Mouse (Mus musculus) kidney, adult 9 months (tissue): ENCODE measurements around the gene Tshb.

Experiments used
- DNase-seq: peaks from one replicate; pipeline ENCODE4 v3.0.0; 2022

Gene Tshb

DNA sequence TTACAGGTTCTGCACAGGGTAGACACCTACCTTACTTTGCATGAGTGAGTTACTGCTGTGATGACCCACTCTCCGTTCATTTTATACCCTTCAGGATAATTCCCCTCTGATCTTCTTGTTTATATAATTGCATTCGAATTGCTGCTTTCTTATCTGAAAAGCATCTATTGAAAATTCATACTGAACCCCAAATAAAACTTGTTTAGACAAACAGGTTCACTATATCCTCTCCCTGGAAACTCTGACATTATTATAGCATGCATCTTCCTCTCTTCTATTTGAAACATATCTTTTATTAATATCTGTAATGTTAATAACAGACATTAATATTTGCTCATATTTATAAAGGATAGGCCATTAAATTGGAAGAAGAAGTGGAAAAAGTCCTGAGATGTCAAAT lies at the start of gene Tshb:
Gene Tshb (minus strand): TSS at position 101 of the 400 bp plus-strand sequence.
- no peak for DNase-seq

DNA sequence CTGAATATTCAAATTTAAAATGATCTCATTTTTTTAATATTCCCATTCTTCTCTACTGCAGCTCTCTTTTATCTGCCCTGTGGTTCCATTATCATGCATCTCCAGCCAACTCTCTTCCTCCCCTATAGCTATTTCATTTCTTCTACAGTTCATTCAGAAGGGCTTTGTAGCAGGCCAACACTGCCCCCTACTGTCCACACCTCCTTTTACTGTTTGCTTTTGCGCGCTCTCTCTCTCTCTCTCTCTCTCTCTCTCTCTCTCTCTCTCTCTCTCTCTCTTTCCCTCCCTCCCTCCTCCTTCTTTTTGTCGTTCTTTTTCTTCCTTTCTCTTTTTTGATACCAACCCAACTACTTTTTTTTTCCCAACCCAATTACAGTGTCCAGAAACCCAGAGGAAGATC lies 21.4 kb upstream of the Tshb start:
- peak; percentile 67 for DNase-seq

- DNase-seq: no peak
Observed at GRCm38 (mm10) chr3:102787369-102787768, 4.9 kb upstream of the Tshb start.

DNA sequence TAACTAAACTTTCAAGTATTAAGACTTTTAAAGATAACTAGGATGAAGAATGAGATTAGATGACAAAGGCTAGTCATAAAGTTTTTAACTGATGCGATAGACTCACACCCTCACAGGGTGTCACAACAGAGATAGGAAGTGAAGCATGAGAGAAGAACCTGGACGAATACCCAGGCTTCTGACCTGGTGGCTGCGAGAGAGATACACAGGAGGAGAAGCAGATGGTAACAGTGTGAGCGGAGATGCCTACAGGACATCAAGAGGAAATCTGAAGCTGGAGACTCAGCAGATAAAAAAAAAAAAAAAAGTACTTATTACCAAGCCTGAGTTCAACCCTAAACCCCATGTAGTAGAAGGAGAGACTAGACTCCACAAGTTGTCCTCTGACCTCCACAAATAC lies 9.5 kb downstream of the Tshb start:
- DNase-seq: no peak

- no peak for DNase-seq
Observed at GRCm38 (mm10) chr3:102764850-102765249, 17.7 kb downstream of the Tshb start.

DNA sequence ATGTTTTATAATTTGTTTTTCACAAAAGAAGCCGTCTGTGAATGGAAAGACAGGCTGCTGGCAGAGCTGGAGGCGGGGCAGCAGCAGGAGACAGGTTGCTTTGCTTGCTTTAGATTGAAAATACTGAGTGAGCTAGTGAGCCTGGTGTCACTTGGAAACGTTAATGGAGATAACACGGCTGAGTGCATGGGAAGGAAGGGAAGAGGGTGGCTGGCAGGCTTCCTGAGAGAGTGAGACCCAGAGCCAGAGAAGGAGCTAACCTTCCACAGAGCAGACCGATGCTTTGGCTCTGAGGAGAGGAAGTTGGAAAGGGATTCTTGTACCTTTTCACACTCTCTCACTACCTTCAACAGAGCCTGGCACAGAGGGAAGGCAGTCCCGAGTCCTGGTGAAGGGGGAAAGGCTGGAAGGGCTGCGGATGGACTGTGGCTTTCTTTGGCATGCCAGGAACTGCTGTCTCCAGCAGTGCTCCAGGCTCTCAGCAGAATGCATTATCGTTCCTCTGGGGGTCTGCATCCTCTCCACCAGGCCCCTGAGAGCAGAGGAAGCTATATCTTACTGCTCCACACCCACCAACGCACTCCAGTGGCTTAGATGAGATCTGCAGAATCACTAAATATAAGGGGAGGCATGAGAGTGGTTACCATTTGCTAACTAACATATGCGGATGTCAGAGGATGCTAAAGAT lies 18.7 kb downstream of the Tshb start:
- DNase-seq: no peak

DNA sequence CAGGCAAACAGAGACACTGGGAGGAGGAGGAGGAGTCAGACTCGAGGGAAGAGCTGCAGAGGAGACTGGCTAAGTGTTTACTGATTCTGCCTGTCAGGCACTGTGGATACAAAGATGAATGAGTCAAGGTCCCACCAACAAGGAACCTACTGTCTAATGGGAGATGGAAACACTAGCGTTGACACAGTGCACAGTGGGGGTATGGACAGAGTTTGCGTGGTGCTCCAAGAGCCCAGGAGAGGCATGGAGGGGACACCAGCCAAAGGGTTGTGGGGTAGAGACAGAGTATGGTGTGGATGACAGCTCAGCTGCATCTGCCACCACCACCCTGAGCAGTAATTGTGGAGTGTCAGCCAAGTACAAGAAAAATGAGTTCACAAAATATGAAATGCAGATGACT lies 20.1 kb downstream of the Tshb start:
- no peak for DNase-seq

- no peak for DNase-seq
Observed at GRCm38 (mm10) chr3:102760236-102760635, 22.3 kb downstream of the Tshb start.

DNA sequence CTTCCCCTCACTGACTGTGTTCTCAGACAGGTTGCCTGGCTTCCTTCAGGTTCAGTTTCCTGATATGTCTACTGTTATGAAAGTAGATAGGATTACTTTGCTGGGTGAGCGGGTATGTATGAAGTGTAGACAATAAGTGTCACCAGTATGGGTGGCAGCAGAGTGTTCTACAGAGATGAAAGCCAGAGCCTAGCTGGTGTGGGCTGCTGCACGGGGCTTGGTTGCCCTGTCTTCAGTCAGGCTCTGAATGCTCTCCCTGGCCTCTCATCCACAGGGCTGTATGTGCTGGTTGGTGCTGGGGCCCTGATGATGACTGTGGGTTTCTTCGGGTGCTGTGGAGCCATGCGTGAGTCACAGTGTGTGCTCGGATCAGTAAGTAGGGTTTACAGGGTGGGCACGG lies 25.5 kb downstream of the Tshb start:
- no peak for DNase-seq

GRCm38 (mm10) chr3:102755801-102756200 lies 26.7 kb downstream of the Tshb start:
- DNase-seq: no peak

DNA sequence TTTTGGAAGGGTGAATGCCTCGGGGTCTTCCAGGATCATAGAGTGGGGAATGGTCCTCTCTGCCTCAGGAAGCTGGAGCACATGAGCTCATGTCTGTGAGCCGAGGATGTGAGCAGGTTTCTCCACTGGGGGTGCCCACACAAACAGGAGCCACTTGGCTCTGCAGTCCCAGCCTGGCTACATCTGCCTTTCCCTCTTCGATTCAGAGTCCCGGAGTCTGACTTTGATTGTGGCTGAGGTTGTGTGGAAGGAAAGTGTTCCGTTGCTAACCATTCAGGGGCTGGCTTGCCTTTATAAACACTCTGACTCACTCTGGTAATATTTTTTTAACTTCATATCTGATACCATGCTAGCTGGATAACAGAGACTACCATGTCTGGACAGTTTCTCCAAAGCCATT lies 30.1 kb downstream of the Tshb start:
- no peak for DNase-seq

GRCm38 (mm10) chr3:102752053-102752452 lies 30.5 kb downstream of the Tshb start:
- DNase-seq: no peak

GRCm38 (mm10) chr3:102751536-102751935 lies 31.0 kb downstream of the Tshb start:
- no peak for DNase-seq

- DNase-seq: no peak
Observed at GRCm38 (mm10) chr3:102751136-102751535, 31.4 kb downstream of the Tshb start.

- DNase-seq: no peak
Observed at GRCm38 (mm10) chr3:102748686-102749085, 33.8 kb downstream of the Tshb start.

GRCm38 (mm10) chr3:102748038-102748437 lies 34.5 kb downstream of the Tshb start:
- no peak for DNase-seq

DNA sequence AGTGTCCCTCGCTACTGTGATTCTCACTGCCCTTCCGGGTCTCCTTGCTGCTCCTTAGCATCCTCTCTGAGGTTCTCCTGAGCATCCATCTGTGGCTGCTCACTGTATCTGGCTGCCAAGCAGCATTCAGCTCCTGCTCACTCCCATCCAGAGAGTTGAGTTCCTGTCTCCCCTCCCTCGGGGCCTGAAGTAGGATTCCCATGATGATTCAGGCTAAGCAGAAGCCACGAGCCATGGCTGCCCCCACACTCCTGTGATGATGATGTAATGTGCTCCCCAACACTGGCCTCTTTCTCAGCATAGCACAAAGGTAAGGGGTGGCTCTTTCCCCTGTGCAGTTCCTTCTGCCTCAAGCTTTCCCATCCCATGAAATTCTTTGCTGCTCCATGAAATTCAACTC lies 36.3 kb downstream of the Tshb start:
- no peak for DNase-seq

GRCm38 (mm10) chr3:102744657-102745056 lies 37.9 kb downstream of the Tshb start:
- DNase-seq: no peak

DNA sequence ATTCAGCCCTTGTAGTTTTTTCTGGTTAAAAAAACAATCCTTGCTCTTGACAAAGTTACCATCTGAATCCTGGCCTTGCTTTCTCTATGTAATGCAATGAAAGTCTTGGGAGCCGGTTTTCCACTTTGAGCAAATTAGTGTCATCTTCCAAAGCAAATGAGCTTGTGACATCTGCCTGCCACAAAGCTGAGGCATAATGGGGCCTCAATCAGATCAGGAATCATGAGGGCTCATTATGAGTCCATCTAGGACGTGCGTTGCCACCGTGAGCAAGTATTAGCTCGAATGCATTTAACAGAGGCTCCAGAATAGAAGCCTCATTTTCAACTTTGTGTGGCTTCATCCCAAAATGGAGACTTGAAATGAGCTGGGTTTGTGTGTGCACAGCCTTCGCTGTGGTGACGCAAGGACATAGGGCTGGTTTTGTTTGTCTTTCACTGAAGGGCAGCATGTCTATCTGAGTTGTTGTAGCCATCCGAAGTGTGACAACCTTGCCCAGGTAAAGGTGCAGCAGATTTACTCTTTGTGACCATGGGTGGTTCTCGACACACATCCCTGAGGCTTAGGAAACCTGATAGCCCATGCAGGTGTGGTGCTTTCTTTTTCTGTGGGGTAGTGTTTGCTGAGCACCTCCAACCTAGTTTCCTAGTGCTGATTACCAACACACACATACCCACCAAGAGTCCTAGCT lies 38.6 kb downstream of the Tshb start:
- DNase-seq: no peak

- no peak for DNase-seq
Observed at GRCm38 (mm10) chr3:102743202-102743601, 39.3 kb downstream of the Tshb start.

GRCm38 (mm10) chr3:102742725-102743124 lies 39.8 kb downstream of the Tshb start:
- no peak for DNase-seq

- DNase-seq: no peak
Observed at GRCm38 (mm10) chr3:102738926-102739325, 43.6 kb downstream of the Tshb start.

GRCm38 (mm10) chr3:102738161-102738901 lies 44.2 kb downstream of the Tshb start:
- DNase-seq: peak; percentile 10

- DNase-seq: no peak
Observed at GRCm38 (mm10) chr3:102737106-102737505, 45.4 kb downstream of the Tshb start.
